Mouse (Mus musculus) kidney, embryonic 16.5 days (tissue): ENCODE data around the gene Kmt5a. TPM values are rescaled to one million over a fixed set of nuclear protein-coding genes. Genes with fewer than 3 reads are reported as not detected.

ENCODE experiments used
- ATAC-seq: fragments of 200-750 bp; cut with Nextera tagmentation; 2 replicates; pipeline ENCODE4 v1.8.0; 2017; ENCODE audit warnings: moderate TSS enrichment; ENCODE audit not compliant: low FRiP score, low TSS enrichment
- H3K27ac ChIP-seq: fragments of 300-500 bp; sonication (generic); 2 replicates; pipeline ENCODE4 v1.5.1; 2014; ENCODE audit warnings: low read length
- H3K27me3 ChIP-seq: fragments of 300-500 bp; sonication (generic); 2 replicates; pipeline ENCODE4 v1.6.1; 2014; ENCODE audit warnings: low read length, control low read depth, mixed read lengths; ENCODE audit not compliant: insufficient read depth
- H3K36me3 ChIP-seq: fragments of 300-500 bp; sonication (generic); 2 replicates; pipeline ENCODE4 v1.6.1; 2014; ENCODE audit warnings: low read length, control low read depth, mixed read lengths; ENCODE audit not compliant: insufficient read depth
- H3K4me1 ChIP-seq: fragments of 300-500 bp; sonication (generic); 2 replicates; pipeline ENCODE4 v1.6.1; 2014; ENCODE audit warnings: low read length, control low read depth, mixed read lengths; ENCODE audit not compliant: insufficient read depth
- H3K4me2 ChIP-seq: fragments of 300-500 bp; sonication (generic); replicated peaks from 2 replicates; pipeline ENCODE4 v1.6.1; 2014; ENCODE audit warnings: low read depth, low read length
- H3K4me3 ChIP-seq: fragments of 300-500 bp; sonication (generic); 2 replicates; pipeline ENCODE4 v1.5.1; 2014; ENCODE audit warnings: mild to moderate bottlenecking, low read length
- H3K9ac ChIP-seq: fragments of 300-500 bp; sonication (generic); replicated peaks from 2 replicates; pipeline ENCODE4 v1.6.1; 2014; ENCODE audit warnings: low read length
- H3K9me3 ChIP-seq: fragments of 300-500 bp; sonication (generic); 2 replicates; pipeline ENCODE4 v1.6.1; 2016; ENCODE audit warnings: low read length, control low read depth
- WGBS: fragments of 180-500 bp; shearing (Covaris S2); extraction: QIAGEN DNeasy Blood & Tissue Kit; methylation state at CpG from one replicate; pipeline ENCODE4 v1.1.7; 2014; 5-methylcytosine and 5-hydroxymethylcytosine counted together
- polyA plus RNA-seq: library from polyadenylated mRNA; unstranded; fragments of >200 nt; fragmentation: Nextera tagmentation; extraction: Ambion mirVana; gene quantifications from 2 replicates; pipeline ENCODE4 v1.2.1, GENCODE M21; 2015

Gene Kmt5a
- polyA plus RNA-seq, 1 experiment from 2014 or later, result 30.7 TPM

DNA sequence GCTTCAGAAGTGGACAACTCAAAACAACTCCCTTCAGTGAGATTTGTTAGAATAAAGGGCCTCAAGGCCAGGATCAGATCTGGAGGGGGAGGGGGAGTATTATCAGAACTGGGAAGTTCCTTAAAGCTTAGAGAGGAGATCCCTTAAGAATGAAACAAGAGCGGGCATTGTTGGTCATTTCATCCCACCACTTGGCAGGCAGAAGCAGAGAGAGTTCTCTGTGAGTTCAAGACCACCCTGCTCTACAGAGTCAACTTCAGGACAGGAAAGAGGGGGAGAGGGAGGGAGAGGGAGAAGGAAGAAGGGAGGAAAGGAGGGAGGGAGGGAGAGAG lies 39.1 kb downstream of the Kmt5a start:
- Histone ChIP-seq H3K27ac (peak overlapping the region; percentile 81), H3K4me2 (peak overlapping the region; percentile 86), H3K4me1 (peaks cover 28% of the 10 kb centered on the region), H3K36me3 (no peaks in the 10 kb centered on the region), H3K9me3 (no peaks in the 10 kb centered on the region), H3K27me3 (no peaks in the 10 kb centered on the region), H3K4me3 (no peak overlapping the region; the same call in 1 of the 2 replicates), H3K9ac (0 out of 2 replicates have a peak overlapping the region, but pooled peaks have one; percentile 41)
- WGBS, result 71% methylated on average over 1 of the region's 1 CpGs
- no peak for ATAC-seq

DNA sequence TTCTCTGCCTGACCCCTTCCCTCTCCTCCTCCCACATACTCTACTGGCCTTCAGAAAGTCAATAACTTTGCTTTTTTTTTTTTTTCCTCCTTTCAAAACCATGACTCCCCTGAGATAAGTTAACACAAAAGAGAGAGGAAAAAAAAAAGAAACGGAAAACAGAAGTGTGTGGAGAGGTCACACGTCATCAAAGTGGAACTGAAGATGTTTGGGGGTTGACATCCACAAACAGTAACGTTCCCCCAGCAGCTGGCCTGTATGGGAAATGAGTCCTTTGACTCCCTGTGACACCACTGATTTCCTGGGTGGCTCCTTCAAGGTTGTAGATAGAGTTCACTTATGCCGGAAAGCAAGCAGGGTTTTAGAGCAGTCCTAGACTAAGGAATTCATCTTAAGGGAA lies 40.4 kb downstream of the Kmt5a start:
- H3K4me1 ChIP-seq, result peaks cover 36% of the 10 kb centered on the region
- H3K4me3 ChIP-seq, result no peak overlapping the region
- WGBS, result 58% methylated on average over 4 of the region's 4 CpGs
- H3K4me2 ChIP-seq, result no peak overlapping the region
- no peaks in the 10 kb centered on the region for H3K36me3 ChIP-seq
- H3K9me3 ChIP-seq, result no peaks in the 10 kb centered on the region
- H3K27ac ChIP-seq, result no peak overlapping the region
- ATAC-seq, result no peak
- H3K27me3 ChIP-seq, result no peaks in the 10 kb centered on the region
- no peak overlapping the region for H3K9ac ChIP-seq

DNA sequence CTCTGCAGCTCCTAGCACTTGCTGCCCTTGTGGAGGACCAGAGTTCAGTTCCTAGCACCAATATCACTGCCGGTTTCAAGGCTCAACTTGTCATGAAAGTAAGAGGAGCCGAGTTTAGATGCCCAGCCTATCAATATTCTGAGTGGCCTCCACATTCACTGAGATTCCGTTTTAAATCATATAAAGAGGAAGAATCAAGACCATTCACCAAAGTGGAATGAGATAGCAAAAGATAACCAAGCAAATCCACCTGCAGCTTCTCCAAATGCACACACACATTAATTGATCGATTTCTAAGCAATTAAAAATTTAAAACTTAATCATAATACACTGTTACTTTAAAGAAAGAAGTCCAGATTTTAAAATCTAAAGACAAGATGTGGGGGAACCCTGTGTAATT lies 42.0 kb downstream of the Kmt5a start:
- no peaks in the 10 kb centered on the region for H3K27me3 ChIP-seq

DNA sequence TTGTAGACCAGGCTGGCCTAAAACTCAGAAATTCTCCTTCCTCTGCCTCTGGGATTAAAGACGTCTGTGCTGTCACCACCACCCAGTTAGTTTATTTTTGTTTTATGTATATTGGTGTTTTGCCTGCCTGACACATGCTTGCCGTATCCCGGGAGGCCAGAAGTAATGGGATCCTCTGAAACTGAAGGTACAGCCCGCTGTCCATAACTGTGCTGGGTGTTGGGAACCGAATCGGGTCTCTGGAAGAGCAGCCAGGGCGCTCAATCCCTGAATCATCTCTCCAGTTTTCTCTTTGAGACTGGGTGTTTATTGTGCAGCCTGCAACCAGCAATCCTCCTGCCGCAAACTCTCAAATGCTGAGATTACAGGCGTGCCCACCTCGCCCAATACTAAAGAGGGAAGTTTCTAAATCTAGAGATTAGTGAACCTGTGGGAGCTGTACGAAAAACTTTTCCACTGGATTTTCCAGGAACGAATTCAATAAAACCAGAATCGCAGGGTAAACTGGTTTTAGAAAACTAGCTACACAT lies 42.8 kb downstream of the Kmt5a start:
- Histone ChIP-seq H3K27ac (peak overlapping the region; percentile 100), H3K9me3 (no peaks in the 10 kb centered on the region), H3K4me2 (peak overlapping the region; percentile 77), H3K4me3 (peak overlapping the region; percentile 72), H3K4me1 (peaks cover 21% of the 10 kb centered on the region), H3K9ac (peak overlapping the region; percentile 91), H3K27me3 (no peaks in the 10 kb centered on the region), H3K36me3 (0 out of 2 replicates have a peak, but pooled peaks cover 2% of the 10 kb centered on the region)
- 2% methylated on average over 13 of the region's 13 CpGs for WGBS
- no peak for ATAC-seq

More for the DNA sequence above, 42.0 kb downstream of the Kmt5a start:
- Histone ChIP-seq H3K9ac (no peak overlapping the region; the same call in 1 of the 2 replicates), H3K27ac (no peak overlapping the region), H3K4me3 (no peak overlapping the region), H3K36me3 (no peaks in the 10 kb centered on the region), H3K4me1 (peaks cover 28% of the 10 kb centered on the region), H3K9me3 (no peaks in the 10 kb centered on the region), H3K4me2 (no peak overlapping the region)
- no peak for ATAC-seq
- WGBS, result 92% methylated on average over 4 of the region's 4 CpGs

DNA sequence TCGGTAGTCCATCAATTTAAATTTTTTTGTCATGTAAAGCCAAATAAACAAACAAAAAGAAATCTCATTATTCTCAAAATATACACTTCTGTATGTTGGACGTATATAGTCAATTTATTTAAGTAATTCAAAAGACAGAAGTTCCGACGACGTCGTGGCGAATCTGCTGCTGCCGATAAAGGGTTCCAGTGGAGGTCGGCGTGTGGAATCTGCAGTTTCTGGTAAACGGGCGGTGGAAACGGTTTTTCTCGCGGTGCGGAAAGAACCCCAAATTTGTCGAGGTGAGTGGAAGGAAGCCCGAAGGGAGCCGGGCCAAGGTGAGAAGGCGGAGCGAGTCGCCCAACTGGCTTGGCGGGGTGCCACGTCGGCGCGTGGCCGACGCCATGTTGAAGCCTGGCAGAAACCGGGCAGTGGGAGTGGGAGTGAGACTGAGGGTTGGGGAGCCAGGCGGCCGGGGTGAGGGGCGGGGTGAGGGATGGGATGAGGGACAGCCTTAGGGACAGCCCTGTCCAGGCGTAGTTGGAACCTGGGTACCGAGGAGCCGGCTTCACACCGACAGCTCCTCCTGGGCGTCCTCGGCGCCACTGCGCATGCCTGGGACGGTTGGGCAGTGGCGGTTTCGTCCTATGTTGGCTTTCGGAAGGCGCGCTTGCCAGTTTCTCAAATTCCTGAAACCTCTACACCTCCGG lies 43.4 kb downstream of the Kmt5a start, which contains the start of gene Snrnp35:
TSS of gene Snrnp35 (plus strand) at position 169 of the 689 bp plus-strand sequence.
- H3K27ac ChIP-seq, result peak within 1 kb of the TSS; percentile 100

DNA sequence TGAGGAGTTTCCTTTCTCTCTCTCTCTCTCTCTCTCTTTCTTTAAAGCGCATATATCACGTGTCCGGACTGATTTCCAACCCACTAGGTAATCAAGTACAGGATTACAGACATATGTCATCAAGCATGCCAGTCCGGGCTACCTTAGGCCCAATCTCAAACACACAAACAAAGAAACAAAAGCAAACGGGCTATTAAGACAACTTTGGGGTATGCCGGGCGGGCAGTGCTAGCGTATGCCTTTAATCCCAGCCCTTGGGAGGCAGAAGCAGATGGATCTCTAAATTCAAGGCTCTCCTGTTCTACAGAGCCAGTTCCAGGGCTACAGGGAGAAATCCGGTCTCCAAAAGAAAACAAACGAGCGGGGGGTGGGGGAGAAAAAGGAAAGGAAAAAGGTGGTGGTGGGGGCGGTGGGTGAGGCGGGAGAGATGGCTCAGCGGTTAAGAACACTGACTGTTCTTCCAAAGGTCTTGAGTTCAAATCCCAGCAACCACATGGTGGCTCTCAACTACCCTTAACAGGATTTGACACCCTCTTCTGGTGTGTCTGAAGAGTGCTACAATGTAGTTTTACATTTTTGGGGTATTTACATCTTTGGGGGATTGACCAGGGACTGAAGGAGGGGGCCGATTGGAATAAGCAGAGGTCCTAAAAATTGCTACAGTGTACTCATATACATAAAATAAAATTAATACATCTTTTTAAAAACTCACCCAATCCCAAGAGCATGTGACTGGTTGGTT lies 44.1 kb downstream of the Kmt5a start:
- Histone ChIP-seq H3K36me3 (0 out of 2 replicates have a peak, but pooled peaks cover 2% of the 10 kb centered on the region), H3K27me3 (no peaks in the 10 kb centered on the region), H3K27ac (peak overlapping the region; percentile 100), H3K4me3 (peak overlapping the region; percentile 72), H3K9me3 (no peaks in the 10 kb centered on the region), H3K9ac (peak overlapping the region; percentile 91), H3K4me2 (peak overlapping the region; percentile 77), H3K4me1 (peaks cover 15% of the 10 kb centered on the region)
- WGBS, result 8% methylated on average over 15 of the region's 15 CpGs
- peak; percentile 67 for ATAC-seq

More for the DNA sequence above, 43.4 kb downstream of the Kmt5a start, which contains the start of gene Snrnp35:
- no peaks in the 10 kb centered on the region for H3K9me3 ChIP-seq
- peak within 1 kb of the TSS; percentile 72 for H3K4me3 ChIP-seq
- peak within 1 kb of the TSS; percentile 77 for H3K4me2 ChIP-seq
- no peaks in the 10 kb centered on the region for H3K27me3 ChIP-seq
- peaks cover 19% of the 10 kb centered on the region for H3K4me1 ChIP-seq
- ATAC-seq, result peak; percentile 97
- WGBS, result under 1% methylated on average over 47 of the region's 48 CpGs
- H3K9ac ChIP-seq, result peak within 1 kb of the TSS; percentile 91
- 0 out of 2 replicates have a peak, but pooled peaks cover 2% of the 10 kb centered on the region for H3K36me3 ChIP-seq

DNA sequence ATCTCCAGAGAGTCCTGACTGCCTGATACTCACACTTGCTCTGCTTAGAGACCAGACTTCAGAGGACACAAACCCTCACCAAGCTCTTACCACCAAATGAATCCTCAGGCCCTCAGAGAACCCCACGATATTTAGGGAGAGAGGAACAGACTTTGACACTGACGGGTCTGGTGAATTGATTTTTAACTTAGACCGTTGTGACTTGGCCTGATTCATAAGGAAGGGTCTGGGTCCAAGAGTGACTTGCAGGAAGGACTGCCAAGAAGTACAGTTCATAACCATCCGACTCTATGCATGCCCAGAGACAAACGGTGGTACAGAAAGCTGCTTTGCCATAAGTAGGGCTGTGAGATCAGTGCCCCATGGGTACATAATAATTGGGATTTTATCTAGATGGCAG lies 45.9 kb downstream of the Kmt5a start:
- H3K27ac ChIP-seq, result no peak overlapping the region
- H3K27me3 ChIP-seq, result no peaks in the 10 kb centered on the region
- H3K36me3 ChIP-seq, result peaks cover 11% of the 10 kb centered on the region
- no peak for ATAC-seq
- no peak overlapping the region for H3K9ac ChIP-seq
- no peaks in the 10 kb centered on the region for H3K9me3 ChIP-seq
- 92% methylated on average over 5 of the region's 5 CpGs for WGBS
- peaks cover 12% of the 10 kb centered on the region for H3K4me1 ChIP-seq
- no peak overlapping the region for H3K4me2 ChIP-seq
- no peak overlapping the region for H3K4me3 ChIP-seq

DNA sequence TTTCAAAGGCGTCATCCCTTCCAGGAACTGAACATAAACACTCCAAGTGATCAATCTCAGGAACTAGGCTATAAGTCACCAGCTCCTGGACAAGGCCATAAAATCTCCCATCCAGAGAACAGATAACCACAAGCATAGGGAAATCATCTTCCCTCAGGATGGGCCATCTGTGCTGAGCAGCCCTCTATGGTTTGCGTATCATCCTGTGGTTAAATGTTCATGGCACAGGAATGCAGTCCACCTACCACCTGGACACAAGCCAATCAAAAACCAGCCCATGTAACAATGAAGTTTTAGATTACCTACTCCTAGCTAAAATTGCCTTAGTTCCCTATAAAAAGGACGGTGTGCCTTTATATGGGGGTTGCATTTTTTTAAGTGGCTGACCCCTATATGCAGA lies 49.2 kb downstream of the Kmt5a start:
- WGBS, result 61% methylated on average over 3 of the region's 3 CpGs
- no peak overlapping the region for H3K27ac ChIP-seq
- H3K4me1 ChIP-seq, result peaks cover 9% of the 10 kb centered on the region
- H3K36me3 ChIP-seq, result peaks cover 35% of the 10 kb centered on the region
- H3K9ac ChIP-seq, result no peak overlapping the region
- no peaks in the 10 kb centered on the region for H3K9me3 ChIP-seq
- H3K4me3 ChIP-seq, result no peak overlapping the region
- no peak overlapping the region for H3K4me2 ChIP-seq
- no peaks in the 10 kb centered on the region for H3K27me3 ChIP-seq
- no peak for ATAC-seq

DNA sequence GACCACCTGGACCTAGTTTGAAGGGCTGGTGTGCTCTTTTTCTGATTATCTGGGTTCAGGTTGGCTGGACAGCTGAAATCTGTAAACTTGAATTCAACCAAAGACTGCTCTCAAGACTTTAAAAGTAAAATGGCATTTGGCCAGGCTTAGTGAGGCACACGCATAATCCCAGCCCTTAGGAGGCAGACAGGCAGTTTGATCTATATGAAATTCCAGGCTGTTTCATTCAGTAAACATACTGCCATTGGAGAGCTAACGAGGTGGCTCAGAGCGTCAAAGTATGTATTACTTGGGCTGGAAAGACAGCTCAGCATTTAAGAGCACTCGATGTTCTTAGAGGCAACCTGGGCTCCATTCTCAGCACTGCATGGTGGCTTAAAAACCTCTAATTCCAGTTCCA lies 52.0 kb downstream of the Kmt5a start:
- H3K4me1 ChIP-seq, result no peaks in the 10 kb centered on the region
- no peaks in the 10 kb centered on the region for H3K9me3 ChIP-seq
- no peaks in the 10 kb centered on the region for H3K27me3 ChIP-seq
- ATAC-seq, result no peak
- H3K36me3 ChIP-seq, result peaks cover 46% of the 10 kb centered on the region
- WGBS, result 87% methylated on average over 4 of the region's 4 CpGs
- no peak overlapping the region for H3K4me3 ChIP-seq
- no peak overlapping the region for H3K27ac ChIP-seq
- H3K9ac ChIP-seq, result no peak overlapping the region
- no peak overlapping the region for H3K4me2 ChIP-seq
